Mouse (Mus musculus): Measurements from ENCODE around the gene Tesc. TPM values are rescaled to one million over a fixed set of nuclear protein-coding genes. Genes with fewer than 3 reads are reported as not detected.

Gene Tesc
- polyA plus RNA-seq, 1 experiment from 2014 or later, result 12.3 TPM

GRCm38 (mm10) chr5:118023053-118023452 lies 4.5 kb upstream of the Tesc start:
- Histone ChIP-seq H3K27ac (ENCODE audit: low read depth, low read length) (no peak overlapping the region), H3K4me1 (ENCODE audit: control insufficient read depth, insufficient read depth, low read length) (peaks cover 8% of the 10 kb centered on the region; the same call in 1 of the 2 replicates), H3K4me2 (replicated peaks; ENCODE audit: low read depth, low read length) (no peak overlapping the region), H3K9ac (ENCODE audit: low read depth, low read length) (no peak overlapping the region), H3K9me3 (ENCODE audit: control insufficient read depth, low read length) (no peaks in the 10 kb centered on the region), H3K36me3 (ENCODE audit: control insufficient read depth, insufficient read depth, low read length) (no peaks in the 10 kb centered on the region), H3K27me3 (ENCODE audit: control insufficient read depth, insufficient read depth, low read length) (peaks cover 24% of the 10 kb centered on the region), H3K4me3 (ENCODE audit: low read length) (no peak overlapping the region)
- 71% methylated on average over 3 of the region's 3 CpGs for WGBS
- ATAC-seq (ENCODE audit: low FRiP score, low TSS enrichment), result no peak

DNA sequence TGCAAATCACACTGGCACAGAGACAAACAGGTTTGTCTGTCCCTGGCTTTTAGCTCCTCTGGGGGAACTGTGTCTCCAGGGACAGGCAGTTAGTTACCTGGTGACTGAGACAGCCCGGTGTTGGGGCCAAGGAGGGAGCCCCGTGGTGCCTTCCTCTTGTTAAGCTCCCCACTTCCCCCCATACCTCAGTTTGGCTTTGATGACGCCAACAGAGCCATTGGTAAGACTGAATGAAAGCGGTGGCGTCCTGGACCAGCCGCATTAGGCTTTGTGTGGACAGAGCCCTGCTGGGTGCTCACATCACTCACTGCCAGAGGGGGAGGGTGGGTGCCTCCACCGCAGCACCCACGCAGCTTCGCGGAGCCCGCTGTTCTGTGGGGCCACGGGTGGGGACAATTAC lies 1.7 kb upstream of the Tesc start:
- Histone ChIP-seq H3K36me3 (ENCODE audit: control insufficient read depth, insufficient read depth, low read length) (no peaks in the 10 kb centered on the region), H3K27me3 (ENCODE audit: control insufficient read depth, insufficient read depth, low read length) (peaks cover 47% of the 10 kb centered on the region), H3K4me3 (ENCODE audit: low read length) (no peak overlapping the region), H3K27ac (ENCODE audit: low read depth, low read length) (no peak overlapping the region), H3K9ac (ENCODE audit: low read depth, low read length) (no peak overlapping the region), H3K4me1 (ENCODE audit: control insufficient read depth, insufficient read depth, low read length) (peaks cover 19% of the 10 kb centered on the region; the same call in 1 of the 2 replicates), H3K9me3 (ENCODE audit: control insufficient read depth, low read length) (no peaks in the 10 kb centered on the region), H3K4me2 (replicated peaks; ENCODE audit: low read depth, low read length) (no peak overlapping the region)
- WGBS, result 4% methylated on average over 12 of the region's 12 CpGs
- ATAC-seq (ENCODE audit: low FRiP score, low TSS enrichment), result no peak

DNA sequence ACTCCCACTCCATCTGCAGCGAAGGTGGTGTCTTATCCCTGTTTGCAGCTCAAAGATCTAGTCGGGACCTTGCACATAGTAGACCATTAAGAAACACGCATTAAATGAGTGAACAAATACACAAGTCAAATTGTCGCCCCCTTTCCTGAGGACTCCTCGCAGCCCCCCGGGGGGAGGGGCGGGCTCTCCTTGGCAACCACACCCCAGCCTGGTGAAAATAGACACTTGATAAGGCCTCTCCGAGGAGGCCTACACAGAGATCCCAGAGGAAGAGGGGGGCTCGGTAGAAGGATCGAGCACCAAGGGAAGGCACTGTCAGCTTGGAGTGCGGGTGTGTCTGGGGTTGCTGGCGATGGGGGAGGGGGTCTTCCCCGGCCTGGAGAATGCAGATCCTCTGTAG lies 1.2 kb upstream of the Tesc start:
- Histone ChIP-seq H3K36me3 (ENCODE audit: control insufficient read depth, insufficient read depth, low read length) (no peaks in the 10 kb centered on the region), H3K9ac (ENCODE audit: low read depth, low read length) (no peak overlapping the region), H3K9me3 (ENCODE audit: control insufficient read depth, low read length) (no peaks in the 10 kb centered on the region), H3K27ac (ENCODE audit: low read depth, low read length) (no peak overlapping the region), H3K27me3 (ENCODE audit: control insufficient read depth, insufficient read depth, low read length) (peaks cover 47% of the 10 kb centered on the region), H3K4me1 (ENCODE audit: control insufficient read depth, insufficient read depth, low read length) (peaks cover 19% of the 10 kb centered on the region; the same call in 1 of the 2 replicates), H3K4me3 (ENCODE audit: low read length) (no peak overlapping the region), H3K4me2 (replicated peaks; ENCODE audit: low read depth, low read length) (0 out of 2 replicates have a peak overlapping the region, but pooled peaks have one; percentile 2)
- ATAC-seq (ENCODE audit: low FRiP score, low TSS enrichment), result no peak
- WGBS, result 1% methylated on average over 13 of the region's 13 CpGs

- Histone ChIP-seq H3K36me3 (ENCODE audit: control insufficient read depth, insufficient read depth, low read length) (no peaks in the 10 kb centered on the region), H3K4me2 (replicated peaks; ENCODE audit: low read depth, low read length) (peak overlapping the region; percentile 97), H3K9me3 (ENCODE audit: control insufficient read depth, low read length) (no peaks in the 10 kb centered on the region), H3K4me3 (ENCODE audit: low read length) (peak overlapping the region; percentile 62), H3K27me3 (ENCODE audit: control insufficient read depth, insufficient read depth, low read length) (peaks cover 47% of the 10 kb centered on the region), H3K4me1 (ENCODE audit: control insufficient read depth, insufficient read depth, low read length) (peaks cover 19% of the 10 kb centered on the region; the same call in 1 of the 2 replicates), H3K9ac (ENCODE audit: low read depth, low read length) (peak overlapping the region; percentile 53; the same call in 1 of the 2 replicates), H3K27ac (ENCODE audit: low read depth, low read length) (no peak overlapping the region)
- 0 out of 2 replicates have a peak, but pooled peaks have one; percentile 9 for ATAC-seq (ENCODE audit: low FRiP score, low TSS enrichment)
- under 1% methylated on average over 39 of the region's 39 CpGs for WGBS
These were observed 344 bp upstream of the Tesc start for GRCm38 (mm10) chr5:118027101-118027697.

DNA sequence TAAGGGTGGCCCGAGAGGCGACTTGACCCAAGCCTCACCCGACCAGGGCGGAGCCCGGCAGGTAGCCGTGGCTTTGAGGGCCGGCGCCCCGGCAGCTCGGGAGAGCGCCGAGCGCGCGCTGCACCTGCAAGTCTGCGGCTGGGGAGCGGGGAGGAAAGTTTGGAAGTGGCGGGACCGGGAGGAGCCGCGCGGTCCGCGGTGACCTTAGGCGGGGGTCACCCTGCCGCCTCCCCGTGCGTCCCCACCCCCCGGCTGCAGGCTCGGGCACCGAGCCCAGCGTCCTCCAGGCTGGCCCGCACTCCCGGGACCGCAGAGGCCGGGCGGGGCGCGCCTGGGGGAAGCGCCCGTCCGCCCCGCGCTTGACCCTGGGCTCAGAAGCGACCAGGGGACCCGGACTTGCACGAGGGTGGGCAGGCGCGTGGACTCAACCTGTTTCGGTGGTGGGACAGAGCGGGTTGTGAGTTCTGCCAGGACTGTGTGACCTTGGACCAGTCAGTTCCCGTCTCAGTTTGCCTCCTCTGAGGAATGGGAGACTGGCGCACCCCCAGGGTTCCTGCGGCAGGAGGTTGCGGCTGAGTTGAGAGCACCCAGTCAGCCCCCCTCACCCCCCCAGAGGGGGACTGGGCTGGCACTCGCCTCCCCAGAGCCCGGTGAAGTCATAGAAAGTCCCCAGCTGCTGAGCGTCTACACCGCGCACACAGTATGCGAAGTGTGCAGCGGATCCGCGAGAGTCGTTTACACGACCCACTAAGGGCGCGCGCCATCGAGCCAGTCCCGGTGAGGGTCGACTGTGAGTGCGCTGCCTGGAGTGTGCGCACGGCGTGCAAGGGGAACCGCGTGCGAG lies 870 bp downstream of the Tesc start:
- peak overlapping the region; percentile 62 for H3K4me3 ChIP-seq (ENCODE audit: low read length)
- peaks cover 47% of the 10 kb centered on the region for H3K27me3 ChIP-seq (ENCODE audit: control insufficient read depth, insufficient read depth, low read length)
- no peak overlapping the region for H3K27ac ChIP-seq (ENCODE audit: low read depth, low read length)
- no peaks in the 10 kb centered on the region for H3K36me3 ChIP-seq (ENCODE audit: control insufficient read depth, insufficient read depth, low read length)
- H3K4me1 ChIP-seq (ENCODE audit: control insufficient read depth, insufficient read depth, low read length), result peaks cover 19% of the 10 kb centered on the region; the same call in 1 of the 2 replicates
- peak overlapping the region; percentile 97 for H3K4me2 ChIP-seq (replicated peaks; ENCODE audit: low read depth, low read length)
- no peak; the same call in 1 of the 2 replicates for ATAC-seq (ENCODE audit: low FRiP score, low TSS enrichment)
- peak overlapping the region; percentile 53 for H3K9ac ChIP-seq (ENCODE audit: low read depth, low read length)
- 2% methylated on average over 65 of the region's 79 CpGs for WGBS
- H3K9me3 ChIP-seq (ENCODE audit: control insufficient read depth, low read length), result no peaks in the 10 kb centered on the region

DNA sequence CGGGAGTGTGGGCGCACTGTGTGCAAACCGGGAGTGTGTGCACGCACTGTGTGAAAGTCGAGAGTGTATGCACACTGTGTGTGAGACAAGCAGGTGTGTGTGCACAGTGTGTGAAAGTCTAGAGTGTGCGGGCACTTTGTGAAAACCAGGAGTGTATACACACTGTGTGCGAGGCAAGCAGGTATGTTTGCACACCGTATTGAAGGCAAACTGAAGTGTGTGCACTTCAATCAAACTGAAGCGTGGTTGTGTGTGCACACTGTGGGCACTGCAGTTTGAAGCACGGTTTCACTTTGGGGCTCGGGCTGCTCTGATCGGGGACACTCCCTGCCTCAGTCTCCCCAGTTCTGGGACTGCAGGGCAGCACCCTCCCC lies 1.5 kb downstream of the Tesc start:
- Histone ChIP-seq H3K27me3 (ENCODE audit: control insufficient read depth, insufficient read depth, low read length) (peaks cover 47% of the 10 kb centered on the region), H3K36me3 (ENCODE audit: control insufficient read depth, insufficient read depth, low read length) (no peaks in the 10 kb centered on the region), H3K27ac (ENCODE audit: low read depth, low read length) (no peak overlapping the region), H3K4me1 (ENCODE audit: control insufficient read depth, insufficient read depth, low read length) (peaks cover 19% of the 10 kb centered on the region; the same call in 1 of the 2 replicates), H3K9me3 (ENCODE audit: control insufficient read depth, low read length) (no peaks in the 10 kb centered on the region), H3K9ac (ENCODE audit: low read depth, low read length) (no peak overlapping the region), H3K4me2 (replicated peaks; ENCODE audit: low read depth, low read length) (peak overlapping the region; percentile 97), H3K4me3 (ENCODE audit: low read length) (peak overlapping the region; percentile 62)
- WGBS, result 6% methylated on average over 12 of the region's 12 CpGs
- 0 out of 2 replicates have a peak, but pooled peaks have one; percentile 16 for ATAC-seq (ENCODE audit: low FRiP score, low TSS enrichment)

DNA sequence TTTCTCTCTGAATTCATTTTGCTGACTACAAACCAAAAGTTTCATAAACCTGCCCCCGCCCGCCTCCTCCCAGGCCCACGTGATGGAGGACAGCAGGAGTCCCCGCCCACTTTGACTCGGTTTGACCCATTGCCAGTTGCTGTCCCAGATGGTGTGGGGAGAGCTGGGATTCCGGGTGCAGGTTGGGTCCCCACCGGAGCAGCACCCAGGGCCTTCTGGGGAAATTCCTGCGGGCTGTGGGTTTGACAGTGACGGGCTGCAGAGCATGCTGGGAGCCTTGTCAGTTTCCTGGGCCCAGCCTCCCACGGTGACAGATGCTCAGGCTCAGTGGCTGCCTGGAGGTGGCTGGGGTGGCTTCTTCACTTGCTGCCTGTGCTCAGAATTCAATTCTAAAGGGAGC lies 1.9 kb downstream of the Tesc start:
- ATAC-seq (ENCODE audit: low FRiP score, low TSS enrichment), result no peak
- peaks cover 47% of the 10 kb centered on the region for H3K27me3 ChIP-seq (ENCODE audit: control insufficient read depth, insufficient read depth, low read length)
- no peaks in the 10 kb centered on the region for H3K36me3 ChIP-seq (ENCODE audit: control insufficient read depth, insufficient read depth, low read length)
- 5% methylated on average over 10 of the region's 10 CpGs for WGBS
- no peak overlapping the region for H3K27ac ChIP-seq (ENCODE audit: low read depth, low read length)
- H3K9ac ChIP-seq (ENCODE audit: low read depth, low read length), result no peak overlapping the region; the same call in 1 of the 2 replicates
- H3K4me3 ChIP-seq (ENCODE audit: low read length), result peak overlapping the region; percentile 62
- H3K4me1 ChIP-seq (ENCODE audit: control insufficient read depth, insufficient read depth, low read length), result peaks cover 19% of the 10 kb centered on the region; the same call in 1 of the 2 replicates
- H3K4me2 ChIP-seq (replicated peaks; ENCODE audit: low read depth, low read length), result peak overlapping the region; percentile 97
- no peaks in the 10 kb centered on the region for H3K9me3 ChIP-seq (ENCODE audit: control insufficient read depth, low read length)

DNA sequence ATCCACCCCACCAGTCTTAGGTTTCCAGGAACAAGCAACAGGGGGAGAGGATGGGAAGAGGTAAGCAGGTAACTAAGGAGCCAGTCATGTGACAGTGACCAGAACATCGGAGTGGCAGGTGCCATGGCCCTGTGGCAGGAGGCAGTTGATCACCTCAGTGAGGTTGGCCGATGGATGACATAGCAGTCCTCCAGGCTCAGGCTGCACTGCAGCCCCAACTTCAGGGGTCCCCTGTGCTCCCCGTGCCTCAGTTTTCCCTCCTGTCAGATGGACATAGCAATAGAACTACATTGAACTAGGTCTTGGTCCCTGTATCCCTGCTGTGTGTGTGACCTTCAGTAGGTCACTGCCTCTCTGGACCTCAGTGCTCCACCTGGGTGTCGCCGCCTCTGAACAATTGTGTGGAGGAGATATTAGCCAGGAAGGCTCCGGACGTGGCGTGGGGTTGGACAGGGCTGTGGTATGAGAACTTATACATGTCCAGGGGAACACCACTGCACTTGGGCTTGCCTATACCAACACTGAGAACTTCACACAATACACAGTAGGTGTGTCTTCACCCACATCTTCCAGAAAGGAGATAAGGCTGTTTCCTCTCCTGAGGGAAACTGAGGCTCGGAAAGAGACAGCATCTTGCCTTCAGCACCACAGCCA lies 2.6 kb downstream of the Tesc start:
- Histone ChIP-seq H3K27me3 (ENCODE audit: control insufficient read depth, insufficient read depth, low read length) (peaks cover 47% of the 10 kb centered on the region), H3K36me3 (ENCODE audit: control insufficient read depth, insufficient read depth, low read length) (no peaks in the 10 kb centered on the region), H3K27ac (ENCODE audit: low read depth, low read length) (no peak overlapping the region), H3K9ac (ENCODE audit: low read depth, low read length) (no peak overlapping the region), H3K4me2 (replicated peaks; ENCODE audit: low read depth, low read length) (no peak overlapping the region), H3K4me1 (ENCODE audit: control insufficient read depth, insufficient read depth, low read length) (peaks cover 19% of the 10 kb centered on the region; the same call in 1 of the 2 replicates), H3K9me3 (ENCODE audit: control insufficient read depth, low read length) (peaks cover 3% of the 10 kb centered on the region; the same call in 1 of the 2 replicates), H3K4me3 (ENCODE audit: low read length) (no peak overlapping the region)
- no peak for ATAC-seq (ENCODE audit: low FRiP score, low TSS enrichment)
- 88% methylated on average over 9 of the region's 9 CpGs for WGBS
